Mouse (Mus musculus) lung, embryonic 14.5 days (tissue): ENCODE data around the gene Setd3. TPM values are rescaled to one million over a fixed set of nuclear protein-coding genes. Genes with fewer than 3 reads are reported as not detected.
A peak's percentile ranks its signal among the peaks of the same experiment; 100 is the strongest.

ENCODE experiments used
- ATAC-seq: fragments of 200-750 bp; cut with Nextera tagmentation; 2 replicates; pipeline ENCODE4 v1.8.0; 2017; ENCODE audit warnings: mild to moderate bottlenecking, moderate TSS enrichment, moderate library complexity; ENCODE audit not compliant: insufficient read depth
- DNase-seq: peaks from one replicate; pipeline ENCODE4 v3.0.0-alpha.2; 2015
- H3K27ac ChIP-seq: fragments of 300-500 bp; sonication (generic); 2 replicates; pipeline ENCODE4 v1.5.1; 2014; ENCODE audit warnings: low read depth, mild to moderate bottlenecking, moderate library complexity
- H3K27me3 ChIP-seq: fragments of 300-500 bp; sonication (generic); 2 replicates; pipeline ENCODE4 v1.6.1; 2014; ENCODE audit warnings: low read length, control low read depth; ENCODE audit not compliant: insufficient read depth
- H3K36me3 ChIP-seq: fragments of 300-500 bp; sonication (generic); 2 replicates; pipeline ENCODE4 v1.6.1; 2014; ENCODE audit warnings: control low read depth; ENCODE audit not compliant: insufficient read depth
- H3K4me1 ChIP-seq: fragments of 300-500 bp; sonication (generic); 2 replicates; pipeline ENCODE4 v1.6.1; 2014; ENCODE audit warnings: antibody characterized with exemption, control low read depth; ENCODE audit not compliant: insufficient read depth
- H3K4me2 ChIP-seq: fragments of 300-500 bp; sonication (generic); 2 replicates; pipeline ENCODE4 v1.6.1; 2014; ENCODE audit warnings: mild to moderate bottlenecking
- H3K4me3 ChIP-seq: fragments of 300-500 bp; sonication (generic); 2 replicates; pipeline ENCODE4 v1.5.1; 2014; ENCODE audit warnings: low read depth, low read length
- H3K9ac ChIP-seq: fragments of 300-500 bp; sonication (generic); 2 replicates; pipeline ENCODE4 v1.6.1; 2014
- H3K9me3 ChIP-seq: fragments of 300-500 bp; sonication (generic); 2 replicates; pipeline ENCODE4 v1.6.1; 2016; ENCODE audit warnings: low read depth, low read length, control low read depth
- CTCF ChIP-seq: IDR thresholded peaks from 2 replicates; pipeline ENCODE4 v1.5.1; 2016; ENCODE audit warnings: antibody characterized with exemption, low read depth
- WGBS: fragments of 180-500 bp; shearing (Covaris S2); extraction: QIAGEN DNeasy Blood & Tissue Kit; methylation state at CpG from one replicate; pipeline ENCODE4 v1.1.7; 2014; 5-methylcytosine and 5-hydroxymethylcytosine counted together
- polyA plus RNA-seq: library from polyadenylated mRNA; unstranded; fragments of >200 nt; fragmentation: Nextera tagmentation; extraction: Ambion mirVana; gene quantifications from 2 replicates; pipeline ENCODE4 v1.2.1, GENCODE M21; 2014

Gene Setd3
- polyA plus RNA-seq, 1 experiment from 2014 or later, result 68.8 TPM

DNA sequence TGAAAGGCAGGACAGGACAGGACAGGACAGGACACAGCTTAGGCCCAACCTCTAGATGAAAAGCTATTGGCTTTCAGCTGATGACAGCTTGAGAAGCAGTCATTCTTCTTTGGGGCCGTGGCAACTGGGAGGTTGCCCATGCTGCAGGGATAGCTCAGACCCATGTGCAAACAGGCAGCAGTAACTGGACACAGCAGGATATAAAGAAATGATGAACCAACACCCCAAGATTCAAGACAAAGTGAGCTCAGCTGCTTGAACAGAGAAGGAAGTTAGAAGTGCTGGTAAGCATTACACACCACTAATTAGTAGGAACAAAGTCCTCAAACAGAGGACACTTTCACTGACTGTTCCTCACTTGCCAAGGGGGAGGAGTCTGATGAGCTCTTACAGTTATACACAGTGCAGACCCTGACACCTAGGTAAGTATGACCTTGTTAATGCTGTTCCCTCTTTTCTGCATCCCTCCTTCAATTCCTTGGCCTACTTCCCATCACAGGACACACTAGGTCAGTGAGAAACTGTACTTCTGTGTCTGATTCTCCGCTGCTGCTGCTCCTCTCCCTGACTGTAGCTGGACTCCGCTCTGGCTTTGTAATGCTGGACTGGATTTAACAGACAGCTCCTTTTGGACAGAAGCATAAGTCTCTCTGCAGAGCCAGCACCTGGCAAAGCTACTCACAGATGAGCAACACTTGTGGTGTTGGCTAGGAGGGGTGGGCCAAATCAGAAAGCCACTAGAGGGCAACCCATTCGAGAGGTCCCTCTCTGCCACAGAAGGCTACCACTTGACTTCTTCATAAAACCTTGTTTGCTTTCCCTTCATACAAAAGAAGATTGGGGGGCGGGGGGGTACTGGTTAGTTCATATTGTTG lies 35.3 kb downstream of the Setd3 start:
- no peak for TF ChIP-seq CTCF
- no peak for DNase-seq
- Histone ChIP-seq H3K4me1 (no peaks in the 10 kb centered on the region), H3K9me3 (no peaks in the 10 kb centered on the region), H3K4me3 (no peak overlapping the region), H3K9ac (no peak overlapping the region), H3K27ac (no peak overlapping the region), H3K36me3 (peaks cover 41% of the 10 kb centered on the region), H3K27me3 (no peaks in the 10 kb centered on the region), H3K4me2 (no peak overlapping the region)
- ATAC-seq, result no peak
- WGBS, result 81% methylated on average over 5 of the region's 5 CpGs

DNA sequence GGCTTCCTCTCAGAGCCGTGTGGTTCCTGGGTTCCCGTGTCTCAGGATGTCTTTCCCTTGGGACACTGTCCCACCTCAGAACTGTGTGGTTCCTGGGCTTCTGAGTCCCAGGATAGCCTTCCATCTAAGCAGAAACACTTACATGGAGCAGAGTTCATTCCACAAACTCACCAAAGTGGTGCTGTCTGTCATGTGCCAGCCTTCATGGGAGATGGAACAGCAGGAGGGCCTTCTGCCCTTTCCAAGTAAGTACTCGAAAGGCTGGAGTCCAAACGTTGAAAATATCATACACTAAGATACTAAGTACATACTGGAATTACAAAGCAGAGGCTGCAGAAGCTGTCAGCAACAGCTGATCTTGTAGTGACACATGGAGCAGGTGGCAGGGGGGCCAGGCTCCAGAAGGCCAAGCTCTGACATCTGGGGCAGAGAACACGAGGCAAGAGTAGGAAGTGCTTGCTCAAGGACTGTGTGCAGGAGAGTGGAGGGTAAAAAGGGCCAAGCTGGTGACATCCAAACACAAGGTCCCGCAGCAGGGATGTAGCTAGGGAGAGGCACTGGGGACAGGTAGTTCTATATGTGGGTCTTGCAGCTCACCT lies 43.4 kb downstream of the Setd3 start:
- WGBS, result 63% methylated on average over 6 of the region's 6 CpGs
- ATAC-seq, result no peak
- no peak for DNase-seq
- H3K36me3 ChIP-seq, result peaks cover 22% of the 10 kb centered on the region
- no peak overlapping the region for H3K4me3 ChIP-seq
- H3K9ac ChIP-seq, result no peak overlapping the region
- H3K27ac ChIP-seq, result no peak overlapping the region
- no peaks in the 10 kb centered on the region for H3K4me1 ChIP-seq
- TF ChIP-seq CTCF, result no peak
- H3K9me3 ChIP-seq, result no peaks in the 10 kb centered on the region
- no peak overlapping the region for H3K4me2 ChIP-seq
- no peaks in the 10 kb centered on the region for H3K27me3 ChIP-seq

GRCm38 (mm10) chr12:108133181-108133580 lies 45.9 kb downstream of the Setd3 start:
- Histone ChIP-seq H3K4me2 (no peak overlapping the region), H3K4me3 (no peak overlapping the region), H3K27me3 (no peaks in the 10 kb centered on the region), H3K9ac (no peak overlapping the region), H3K4me1 (no peaks in the 10 kb centered on the region), H3K27ac (no peak overlapping the region), H3K9me3 (no peaks in the 10 kb centered on the region), H3K36me3 (peaks cover 30% of the 10 kb centered on the region)
- 60% methylated on average over 2 of the region's 2 CpGs for WGBS
- DNase-seq, result no peak
- no peak for TF ChIP-seq CTCF
- no peak for ATAC-seq

GRCm38 (mm10) chr12:108132450-108133070 lies 46.6 kb downstream of the Setd3 start:
- ATAC-seq (no peak), DNase-seq (no peak)
- TF ChIP-seq CTCF, result no peak
- H3K36me3 ChIP-seq, result peaks cover 33% of the 10 kb centered on the region
- H3K27ac ChIP-seq, result no peak overlapping the region
- no peak overlapping the region for H3K4me3 ChIP-seq
- no peaks in the 10 kb centered on the region for H3K4me1 ChIP-seq
- H3K9me3 ChIP-seq, result no peaks in the 10 kb centered on the region
- no peak overlapping the region for H3K4me2 ChIP-seq
- no peaks in the 10 kb centered on the region for H3K27me3 ChIP-seq
- 86% methylated on average over 8 of the region's 8 CpGs for WGBS
- no peak overlapping the region for H3K9ac ChIP-seq

DNA sequence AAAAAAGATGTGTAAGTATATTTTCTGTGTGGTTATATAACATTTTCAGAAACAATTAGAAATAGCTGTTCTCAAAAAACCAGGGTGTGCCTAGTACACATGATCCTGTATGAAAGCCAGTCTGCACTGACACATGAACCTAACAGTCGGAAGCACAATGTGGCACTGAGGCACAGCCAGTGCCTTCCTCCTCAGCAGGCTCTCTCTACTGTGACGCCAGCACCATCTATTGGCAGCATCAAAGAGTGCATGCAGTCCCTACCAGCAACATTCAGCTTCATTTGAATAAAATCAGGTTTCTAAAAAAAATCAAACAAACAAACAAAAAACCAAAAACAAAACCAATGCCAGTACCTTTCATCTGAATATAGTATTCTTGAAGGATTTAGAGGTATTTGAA lies 57.8 kb downstream of the Setd3 start:
- Histone ChIP-seq H3K9ac (no peak overlapping the region), H3K4me1 (no peaks in the 10 kb centered on the region), H3K27me3 (no peaks in the 10 kb centered on the region), H3K4me3 (no peak overlapping the region), H3K36me3 (peaks cover 15% of the 10 kb centered on the region; the same call in 1 of the 2 replicates), H3K4me2 (no peak overlapping the region), H3K27ac (no peak overlapping the region), H3K9me3 (no peaks in the 10 kb centered on the region)
- peak; percentile 87 for TF ChIP-seq CTCF
- ATAC-seq (no peak), DNase-seq (peak; percentile 79)
- WGBS, result 11% methylated on average over 2 of the region's 2 CpGs

- DNase-seq (no peak), ATAC-seq (no peak)
- Histone ChIP-seq H3K9me3 (no peaks in the 10 kb centered on the region), H3K27ac (no peak overlapping the region), H3K9ac (no peak overlapping the region), H3K36me3 (peaks cover 23% of the 10 kb centered on the region), H3K4me1 (no peaks in the 10 kb centered on the region), H3K4me2 (no peak overlapping the region), H3K27me3 (no peaks in the 10 kb centered on the region), H3K4me3 (no peak overlapping the region)
- WGBS, result 66% methylated on average over 6 of the region's 6 CpGs
- no peak for TF ChIP-seq CTCF
These were observed 58.7 kb downstream of the Setd3 start for GRCm38 (mm10) chr12:108120434-108120833.

GRCm38 (mm10) chr12:108119930-108120329 lies 59.2 kb downstream of the Setd3 start:
- 75% methylated on average over 9 of the region's 9 CpGs for WGBS
- DNase-seq (no peak), ATAC-seq (no peak)
- Histone ChIP-seq H3K9ac (no peak overlapping the region), H3K27ac (no peak overlapping the region), H3K27me3 (no peaks in the 10 kb centered on the region), H3K4me2 (no peak overlapping the region), H3K4me3 (no peak overlapping the region), H3K9me3 (no peaks in the 10 kb centered on the region), H3K36me3 (peaks cover 18% of the 10 kb centered on the region), H3K4me1 (no peaks in the 10 kb centered on the region)
- no peak for TF ChIP-seq CTCF
